Mouse (Mus musculus) stomach, postnatal 0 days (tissue): ENCODE data around the gene Thoc5. TPM values are rescaled to one million over a fixed set of nuclear protein-coding genes. Genes with fewer than 3 reads are reported as not detected.

Experiments used
- ATAC-seq: fragments of 200-750 bp; cut with Nextera tagmentation; 2 replicates; pipeline ENCODE4 v1.8.0; 2017; ENCODE audit not compliant: low FRiP score, low TSS enrichment
- DNase-seq: peaks from one replicate; pipeline ENCODE4 v3.0.0-alpha.2; 2016; ENCODE audit warnings: low spot score
- H3K27ac ChIP-seq: fragments of 300-500 bp; sonication (generic); replicated peaks from 2 replicates; pipeline ENCODE4 v1.5.1; 2014; ENCODE audit warnings: mild to moderate bottlenecking, control low read depth
- H3K27me3 ChIP-seq: fragments of 300-500 bp; sonication (generic); 2 replicates; pipeline ENCODE4 v1.6.1; 2014; ENCODE audit warnings: low read length; ENCODE audit not compliant: control insufficient read depth, insufficient read depth
- H3K36me3 ChIP-seq: fragments of 300-500 bp; sonication (generic); 2 replicates; pipeline ENCODE4 v1.6.1; 2014; ENCODE audit warnings: low read length, mixed read lengths; ENCODE audit not compliant: control insufficient read depth, insufficient read depth
- H3K4me1 ChIP-seq: fragments of 300-500 bp; sonication (generic); replicated peaks from 2 replicates; pipeline ENCODE4 v1.6.1; 2014; ENCODE audit warnings: antibody characterized with exemption; ENCODE audit not compliant: control insufficient read depth, insufficient read depth
- H3K4me2 ChIP-seq: fragments of 300-500 bp; sonication (generic); replicated peaks from 2 replicates; pipeline ENCODE4 v1.6.1; 2014; ENCODE audit warnings: low read depth, mild to moderate bottlenecking, control low read depth, moderate library complexity
- H3K4me3 ChIP-seq: fragments of 300-500 bp; sonication (generic); 2 replicates; pipeline ENCODE4 v1.5.1; 2014; ENCODE audit warnings: low read depth, low read length, control low read depth
- H3K9ac ChIP-seq: fragments of 300-500 bp; sonication (generic); 2 replicates; pipeline ENCODE4 v1.6.1; 2014; ENCODE audit warnings: mild to moderate bottlenecking, low read length, control low read depth, mixed read lengths
- H3K9me3 ChIP-seq: fragments of 300-500 bp; sonication (generic); 2 replicates; pipeline ENCODE4 v1.6.1; 2016; ENCODE audit warnings: low read length; ENCODE audit not compliant: control insufficient read depth
- CTCF ChIP-seq: IDR thresholded peaks from 2 replicates; pipeline ENCODE4 v1.5.1; 2016; ENCODE audit warnings: antibody characterized with exemption, low read depth, mild to moderate bottlenecking, moderate library complexity
- EP300 ChIP-seq: optimal IDR thresholded peaks from 2 replicates; pipeline ENCODE3; 2016; ENCODE audit warnings: antibody characterized with exemption
- WGBS: fragments of 180-500 bp; shearing (Covaris S2); extraction: QIAGEN DNeasy Blood & Tissue Kit; methylation state at CpG from one replicate; pipeline ENCODE4 v1.1.7; 2014; 5-methylcytosine and 5-hydroxymethylcytosine counted together
- polyA plus RNA-seq: library from polyadenylated mRNA; unstranded; fragments of >200 nt; fragmentation: Nextera tagmentation; extraction: Ambion mirVana; gene quantifications from 2 replicates; pipeline ENCODE4 v1.2.1, GENCODE M21; 2015

Thoc5 gene
- polyA plus RNA-seq, 1 experiment from 2014 or later = 18.3 TPM

GRCm38 (mm10) chr11:4900437-4900836 lies 5.3 kb downstream of the Thoc5 start:
- WGBS = 69% methylated on average over 5 of the region's 5 CpGs
- Histone ChIP-seq H3K27ac (no peak overlapping the region), H3K4me1 (no peaks in the 10 kb centered on the region), H3K36me3 (peaks cover 7% of the 10 kb centered on the region), H3K4me3 (no peak overlapping the region), H3K9ac (no peak overlapping the region), H3K4me2 (no peak overlapping the region), H3K9me3 (no peaks in the 10 kb centered on the region), H3K27me3 (no peaks in the 10 kb centered on the region)
- TF ChIP-seq EP300 = no peak
- TF ChIP-seq CTCF = peak; percentile 65
- DNase-seq (no peak), ATAC-seq (no peak)

GRCm38 (mm10) chr11:4901956-4902355 lies 6.8 kb downstream of the Thoc5 start:
- ATAC-seq (no peak), DNase-seq (no peak)
- WGBS = 91% methylated on average over 6 of the region's 6 CpGs
- Histone ChIP-seq H3K4me3 (no peak overlapping the region), H3K27me3 (no peaks in the 10 kb centered on the region), H3K9me3 (no peaks in the 10 kb centered on the region), H3K4me1 (no peaks in the 10 kb centered on the region), H3K4me2 (no peak overlapping the region), H3K27ac (no peak overlapping the region), H3K9ac (no peak overlapping the region), H3K36me3 (peaks cover 7% of the 10 kb centered on the region)
- no peak for TF ChIP-seq CTCF

- H3K27ac ChIP-seq = no peak overlapping the region
- ATAC-seq = no peak
- no peaks in the 10 kb centered on the region for H3K9me3 ChIP-seq
- H3K36me3 ChIP-seq = peaks cover 12% of the 10 kb centered on the region
- H3K4me1 ChIP-seq = no peaks in the 10 kb centered on the region
- TF ChIP-seq CTCF (no peak), EP300 (no peak)
- H3K4me3 ChIP-seq = no peak overlapping the region
- no peak overlapping the region for H3K9ac ChIP-seq
- H3K4me2 ChIP-seq = no peak overlapping the region
- no peak for DNase-seq
- WGBS = 89% methylated on average over 6 of the region's 6 CpGs
- H3K27me3 ChIP-seq = no peaks in the 10 kb centered on the region
Measured at GRCm38 (mm10) chr11:4906231-4906630, 11.1 kb downstream of the Thoc5 start.

GRCm38 (mm10) chr11:4916068-4916467 lies 20.9 kb downstream of the Thoc5 start:
- DNase-seq (peak; percentile 62), ATAC-seq (peak; percentile 53; the same call in 1 of the 2 replicates)
- no peak overlapping the region for H3K4me3 ChIP-seq
- H3K4me1 ChIP-seq = no peaks in the 10 kb centered on the region
- whole genome bisulfite sequencing = 46% methylated on average over 1 of the region's 1 CpGs
- peak; percentile 87 for TF ChIP-seq CTCF
- no peak for TF ChIP-seq EP300
- no peak overlapping the region for H3K9ac ChIP-seq
- H3K9me3 ChIP-seq = no peaks in the 10 kb centered on the region
- H3K4me2 ChIP-seq = no peak overlapping the region
- peaks cover 30% of the 10 kb centered on the region for H3K36me3 ChIP-seq
- H3K27me3 ChIP-seq = no peaks in the 10 kb centered on the region
- H3K27ac ChIP-seq = no peak overlapping the region

- H3K27ac ChIP-seq = no peak overlapping the region
- DNase-seq (no peak), ATAC-seq (no peak)
- no peaks in the 10 kb centered on the region for H3K9me3 ChIP-seq
- H3K27me3 ChIP-seq = no peaks in the 10 kb centered on the region
- H3K4me2 ChIP-seq = no peak overlapping the region
- WGBS = 88% methylated on average over 2 of the region's 2 CpGs
- no peak overlapping the region for H3K9ac ChIP-seq
- no peaks in the 10 kb centered on the region for H3K4me1 ChIP-seq
- TF ChIP-seq EP300 = no peak
- TF ChIP-seq CTCF = no peak
- no peak overlapping the region for H3K4me3 ChIP-seq
- H3K36me3 ChIP-seq = peaks cover 31% of the 10 kb centered on the region
Measured at GRCm38 (mm10) chr11:4921281-4921680, 26.2 kb downstream of the Thoc5 start.

DNA sequence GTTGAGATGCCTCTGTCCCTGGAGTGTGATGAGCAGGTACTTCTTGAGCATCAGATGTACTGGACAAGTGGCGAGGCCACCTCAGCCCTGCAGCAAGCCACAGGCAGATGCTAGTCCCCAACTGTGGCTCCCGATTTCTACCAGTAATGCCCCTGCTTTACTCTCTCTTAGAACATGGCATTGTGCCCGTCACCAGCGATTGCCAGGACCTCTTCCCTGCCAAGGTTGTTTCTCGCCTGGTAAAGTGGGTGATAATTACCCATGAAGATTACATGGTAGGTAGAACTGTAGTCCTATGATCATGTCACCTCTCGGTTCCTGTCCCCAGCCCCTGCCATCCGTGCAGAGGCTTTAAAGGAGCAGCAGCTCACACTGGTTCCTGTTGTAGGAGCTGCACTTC lies 26.6 kb downstream of the Thoc5 start:
- no peak overlapping the region for H3K9ac ChIP-seq
- peaks cover 31% of the 10 kb centered on the region for H3K36me3 ChIP-seq

More for the DNA sequence above, 26.6 kb downstream of the Thoc5 start:
- no peaks in the 10 kb centered on the region for H3K4me1 ChIP-seq
- H3K9me3 ChIP-seq = no peaks in the 10 kb centered on the region
- no peak overlapping the region for H3K4me3 ChIP-seq
- no peak for TF ChIP-seq CTCF
- no peak for TF ChIP-seq EP300
- no peaks in the 10 kb centered on the region for H3K27me3 ChIP-seq
- 86% methylated on average over 7 of the region's 7 CpGs for WGBS
- H3K4me2 ChIP-seq = no peak overlapping the region
- no peak overlapping the region for H3K27ac ChIP-seq
- ATAC-seq = no peak
- DNase-seq = no peak
